ENCODE assay signal across 11 mouse cellular contexts in genomic region chr8:46789091-46789881, GRCm38 (mm10). TPM values are rescaled to one million over a fixed set of nuclear protein-coding genes. Genes with fewer than 3 reads are reported as not detected.
DNase-seq lines count a peak whose midpoint lies in the region; ATAC-seq and TF ChIP-seq lines count a peak whose summit lies in the region.
"Had no signal": no experiment of that assay in that cellular context is flagged by ENCODE, and none has a peak within 500 bp of the region (broad histone marks: within the 10 kb centered on the region; RNA-seq: fewer than 3 reads in every experiment).

No protein-coding gene starts in this region.

- no peak for DNase-seq in heart, adult 2 months
- DNase-seq in heart, postnatal 14 days: no peak
- DNase-seq in midbrain, embryonic 11.5 days (ENCODE audit: low spot score, missing footprints): peak; percentile 69
- DNase-seq in liver, postnatal 0 days: no peak
- no peak for DNase-seq in right cerebral cortex, postnatal 25 days
- DNase-seq in thymus, postnatal 0 days (ENCODE audit: low spot score): no peak
- DNase-seq in spleen, adult 12 weeks (ENCODE audit: low spot score): no peak
- DNase-seq: kidney, postnatal 14 days had no signal

- H3K9ac ChIP-seq in heart, adult 2 months (ENCODE audit: low read depth, low read length): no peak overlapping the region
- H3K9ac ChIP-seq in midbrain, embryonic 11.5 days (ENCODE audit: low read length): no peak overlapping the region
- no peak overlapping the region for H3K9ac ChIP-seq in midbrain, embryonic 16.5 days (ENCODE audit: low read depth, low read length)
- no peak overlapping the region for H3K9ac ChIP-seq in liver, postnatal 0 days (replicated peaks)
- H3K9ac ChIP-seq: forebrain, embryonic 13.5 days; midbrain, embryonic 12.5 days had no signal

- 57% methylated on average over 5 of the region's 5 CpGs for WGBS in heart, adult 2 months
- WGBS in midbrain, embryonic 11.5 days: 90% methylated on average over 5 of the region's 5 CpGs
- WGBS in midbrain, embryonic 16.5 days: 96% methylated on average over 5 of the region's 5 CpGs
- 51% methylated on average over 5 of the region's 5 CpGs for WGBS in liver, postnatal 0 days (ENCODE audit: insufficient replicate concordance)

- peaks cover 12% of the 10 kb centered on the region for H3K36me3 ChIP-seq in heart, adult 2 months (ENCODE audit: control insufficient read depth, insufficient read depth, low read length)
- no peaks in the 10 kb centered on the region for H3K36me3 ChIP-seq in midbrain, embryonic 11.5 days (ENCODE audit: control insufficient read depth, insufficient read depth, low read length)
- H3K36me3 ChIP-seq in midbrain, embryonic 16.5 days (ENCODE audit: control insufficient read depth, insufficient read depth, low read length): no peaks in the 10 kb centered on the region
- peaks cover 9% of the 10 kb centered on the region for H3K36me3 ChIP-seq in liver, postnatal 0 days (replicated peaks; ENCODE audit: insufficient read depth, low read length)
- H3K36me3 ChIP-seq: midbrain, embryonic 12.5 days had no signal

- TF ChIP-seq CTCF in heart, adult 2 months (IDR thresholded peaks at IDR 0.05): peak; percentile 33
- TF ChIP-seq CTCF in liver, postnatal 0 days (IDR thresholded peaks at IDR 0.05; ENCODE audit: low read depth): 0 out of 2 replicates have a peak, but pooled peaks have one; percentile 23

- H3K4me3 ChIP-seq in heart, adult 2 months: no peak overlapping the region
- H3K4me3 ChIP-seq in midbrain, embryonic 11.5 days (ENCODE audit: low read depth, low read length): no peak overlapping the region
- no peak overlapping the region for H3K4me3 ChIP-seq in midbrain, embryonic 16.5 days (ENCODE audit: low read depth, low read length)
- H3K4me3 ChIP-seq in liver, postnatal 0 days (ENCODE audit: low read depth, low read length): no peak overlapping the region
- H3K4me3 ChIP-seq: forebrain, embryonic 13.5 days; midbrain, embryonic 12.5 days had no signal

- H3K27me3 ChIP-seq in heart, adult 2 months (ENCODE audit: control insufficient read depth, insufficient read depth, low read length): no peaks in the 10 kb centered on the region
- no peaks in the 10 kb centered on the region for H3K27me3 ChIP-seq in midbrain, embryonic 11.5 days (ENCODE audit: control insufficient read depth, insufficient read depth, low read length)
- no peaks in the 10 kb centered on the region for H3K27me3 ChIP-seq in midbrain, embryonic 16.5 days (ENCODE audit: control insufficient read depth, insufficient read depth, low read depth, low read length)
- H3K27me3 ChIP-seq in liver, postnatal 0 days (ENCODE audit: insufficient read depth, low read length): no peaks in the 10 kb centered on the region
- H3K27me3 ChIP-seq: forebrain, embryonic 13.5 days; midbrain, embryonic 12.5 days had no signal

- H3K79me2 ChIP-seq in heart, adult 2 months (replicated peaks; ENCODE audit: control insufficient read depth, insufficient read depth, low read length): peaks cover 8% of the 10 kb centered on the region

- H3K4me1 ChIP-seq in heart, adult 2 months (ENCODE audit: control insufficient read depth, insufficient read depth, low read length): peaks cover 18% of the 10 kb centered on the region
- no peaks in the 10 kb centered on the region for H3K4me1 ChIP-seq in midbrain, embryonic 11.5 days (ENCODE audit: control insufficient read depth, insufficient read depth, low read length)
- no peaks in the 10 kb centered on the region for H3K4me1 ChIP-seq in midbrain, embryonic 16.5 days (ENCODE audit: control insufficient read depth, insufficient read depth, low read length)
- peaks cover 54% of the 10 kb centered on the region for H3K4me1 ChIP-seq in liver, postnatal 0 days (ENCODE audit: insufficient read depth)
- H3K4me1 ChIP-seq: forebrain, embryonic 13.5 days; midbrain, embryonic 12.5 days had no signal

- no peak overlapping the region for H3K4me2 ChIP-seq in midbrain, embryonic 11.5 days
- H3K4me2 ChIP-seq in midbrain, embryonic 16.5 days (ENCODE audit: low read length): no peak overlapping the region
- no peak overlapping the region for H3K4me2 ChIP-seq in liver, postnatal 0 days (ENCODE audit: low read depth, low read length)
- H3K4me2 ChIP-seq: forebrain, embryonic 13.5 days; midbrain, embryonic 12.5 days had no signal

- no peak for TF ChIP-seq EP300 in heart, adult 2 months (IDR thresholded peaks at IDR 0.05; ENCODE audit: insufficient read depth, low read depth, low read length)
- peak; percentile 69 for TF ChIP-seq EP300 in liver, postnatal 0 days (IDR thresholded peaks at IDR 0.05; ENCODE audit: low read depth)

- no peaks in the 10 kb centered on the region for H3K9me3 ChIP-seq in midbrain, embryonic 11.5 days (ENCODE audit: control insufficient read depth, low read length)
- no peaks in the 10 kb centered on the region for H3K9me3 ChIP-seq in midbrain, embryonic 16.5 days (replicated peaks; ENCODE audit: control insufficient read depth, low read length, poor library complexity, severe bottlenecking)
- no peaks in the 10 kb centered on the region for H3K9me3 ChIP-seq in liver, postnatal 0 days (ENCODE audit: low read length)
- H3K9me3 ChIP-seq: forebrain, embryonic 13.5 days; midbrain, embryonic 12.5 days had no signal

- ATAC-seq in midbrain, embryonic 11.5 days (ENCODE audit: low FRiP score): no peak
- ATAC-seq in midbrain, embryonic 16.5 days: no peak
- ATAC-seq in liver, postnatal 0 days: peak; percentile 59
- ATAC-seq: forebrain, embryonic 13.5 days had no signal

- intact Hi-C loops in heart, adult 2 months (cut with DNase I): no loop called here
- intact Hi-C loops in heart, postnatal 14 days (cut with DNase I): loop anchor here (5.0 kb wide), 1 partner anchor 47 kb away; no protein-coding TSS in a partner anchor

- no peak for TF ChIP-seq POLR2A in heart, adult 2 months (IDR thresholded peaks at IDR 0.05; ENCODE audit: insufficient read depth, low read depth, low read length)

- H3K27ac ChIP-seq in heart, adult 2 months: no peak overlapping the region; the same call in 1 of the 2 replicates
- no peak overlapping the region for H3K27ac ChIP-seq in midbrain, embryonic 11.5 days (ENCODE audit: low read depth, low read length)
- H3K27ac ChIP-seq in midbrain, embryonic 16.5 days (ENCODE audit: low read length): no peak overlapping the region
- H3K27ac ChIP-seq in liver, postnatal 0 days (ENCODE audit: low read depth): peak overlapping the region; percentile 70
- H3K27ac ChIP-seq: forebrain, embryonic 13.5 days; midbrain, embryonic 12.5 days had no signal

RNA-seq across cellular contexts. Expression of gene Irf2, which starts 49.8 kb away (rescaled TPM):
- total RNA-seq in heart, adult 2 months (2021): 10 to 100 TPM; 31.8 to 35.9 TPM
- 10.3 TPM in 2 replicates for polyA plus RNA-seq in heart, adult 2 months (2012; rRNA removed)
- total RNA-seq in heart, postnatal 14 days (2021): 10 to 100 TPM; 43.6 to 44.5 TPM
- 9.2 and 11.1 TPM in 2 replicates for polyA plus RNA-seq in midbrain, embryonic 11.5 days (2014; fragmentation: Nextera tagmentation; extraction: Ambion mirVana)
- 7.2 and 10.3 TPM in 2 replicates for polyA plus RNA-seq in midbrain, embryonic 16.5 days (2015; fragmentation: Nextera tagmentation; extraction: Ambion mirVana)
- polyA plus RNA-seq in liver, postnatal 0 days (2015; fragmentation: Nextera tagmentation; extraction: Ambion mirVana): 23.1 and 24.3 TPM in 2 replicates
- polyA plus RNA-seq in thymus, postnatal 0 days (2015; fragmentation: Nextera tagmentation; extraction: Ambion mirVana): 54.9 and 57.8 TPM in 2 replicates
